Mouse (Mus musculus) spleen, postnatal 36 days (tissue): Measurements from ENCODE around the gene Trmt61a.
"Not testable (repeated sequence)": the region's sequence is repeated elsewhere in the genome, so short reads cannot be mapped to it uniquely, and the experiment has no call there.

Experiments used
- DNase-seq, 2 experiments: peaks; one replicate each; pipeline ENCODE4 v3.0.0; 2022; ENCODE audit warnings: low spot score in 2 of 2, mixed read lengths in 1 of 2

Trmt61a gene

DNA sequence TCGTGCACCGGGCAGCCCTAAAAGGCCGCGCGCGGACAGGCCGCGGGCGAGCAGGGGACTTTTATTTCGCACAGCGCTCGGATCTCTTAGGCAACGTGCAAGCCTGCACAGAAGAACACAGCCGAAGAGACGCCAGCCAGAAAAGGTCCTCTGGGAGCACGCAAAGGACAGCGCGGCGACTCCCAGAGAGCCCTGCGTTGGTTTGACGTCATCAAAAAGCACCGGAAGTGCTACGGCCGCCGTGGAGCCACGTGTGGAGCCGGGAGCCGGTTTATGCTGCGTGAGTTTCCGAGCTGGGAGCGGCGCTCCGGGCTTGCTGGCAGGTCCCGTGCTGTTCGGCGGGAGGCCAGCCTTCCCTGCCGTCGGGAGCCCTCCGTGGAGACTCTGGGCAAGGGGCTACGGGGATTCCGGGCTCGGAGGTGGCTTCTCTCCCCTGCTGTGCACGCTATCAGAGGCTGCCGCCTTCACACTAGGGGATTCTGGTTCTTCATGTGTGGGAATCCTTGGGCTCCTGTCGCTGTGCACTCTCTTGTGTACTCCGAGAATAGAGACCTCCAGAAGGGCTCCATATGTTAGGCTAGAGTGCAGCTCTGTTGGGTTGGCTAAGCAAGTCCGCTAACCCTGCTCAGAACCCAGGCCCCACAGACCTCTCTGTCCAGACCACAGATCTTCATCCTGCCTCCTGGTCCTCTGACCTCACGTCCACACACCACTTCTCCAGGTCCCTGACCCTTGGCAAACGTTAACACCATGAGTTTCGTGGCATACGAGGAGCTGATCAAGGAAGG lies at the start of gene Trmt61a:
Gene Trmt61a, plus strand, starts transcription at position 224 of the 788 bp plus-strand sequence.
- peak; percentile 82 to 86 for DNase-seq

DNA sequence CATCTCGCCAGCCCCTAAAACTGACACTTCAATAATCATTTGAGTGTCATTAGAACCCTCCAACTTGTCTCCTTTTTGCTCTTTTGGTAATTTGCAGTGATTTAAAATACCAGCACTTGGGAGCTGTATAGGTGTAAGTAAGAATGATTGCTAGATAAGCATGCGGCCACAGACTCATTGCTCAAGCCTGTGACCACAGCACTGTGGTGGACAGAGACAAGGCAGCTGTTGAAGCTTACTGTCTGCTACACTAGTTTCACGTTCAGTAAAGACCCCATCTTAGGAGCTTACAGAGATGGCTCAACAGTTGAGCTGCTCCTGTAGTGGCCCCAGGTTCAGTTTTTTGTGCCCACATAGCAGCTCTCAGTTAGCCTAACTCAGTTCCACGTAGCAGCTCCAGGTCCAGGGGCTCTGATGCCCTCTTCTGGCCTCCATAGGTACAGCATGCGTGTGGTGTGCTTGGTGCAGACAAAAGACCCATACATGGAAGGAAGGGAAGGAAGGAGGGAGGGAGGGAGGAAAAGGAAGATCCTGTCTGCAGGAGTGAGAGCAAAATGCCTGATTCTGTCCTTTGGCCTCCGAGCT lies 29.8 kb upstream of the Trmt61a start:
- peak; percentile 25 to 26 for DNase-seq

DNA sequence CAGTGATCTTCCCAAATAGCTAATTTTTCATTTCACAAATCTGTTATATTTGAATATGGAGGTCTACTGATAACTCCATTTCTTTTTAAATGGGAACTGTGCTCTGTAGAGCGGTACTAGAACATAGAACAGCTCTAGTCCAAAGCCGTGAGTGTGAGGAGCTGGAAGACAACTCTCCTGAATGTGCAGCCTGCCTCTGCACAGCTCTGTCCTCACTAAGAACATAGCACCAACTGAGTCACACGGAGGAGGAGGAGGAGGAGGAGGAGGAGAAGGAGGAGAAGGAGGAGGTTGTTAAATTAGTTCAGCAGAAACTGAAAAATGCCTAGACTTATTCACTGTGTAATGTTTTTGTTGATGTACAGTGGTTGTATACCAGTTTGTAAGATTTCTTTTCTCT lies 25.0 kb upstream of the Trmt61a start:
- DNase-seq, result no peak

DNA sequence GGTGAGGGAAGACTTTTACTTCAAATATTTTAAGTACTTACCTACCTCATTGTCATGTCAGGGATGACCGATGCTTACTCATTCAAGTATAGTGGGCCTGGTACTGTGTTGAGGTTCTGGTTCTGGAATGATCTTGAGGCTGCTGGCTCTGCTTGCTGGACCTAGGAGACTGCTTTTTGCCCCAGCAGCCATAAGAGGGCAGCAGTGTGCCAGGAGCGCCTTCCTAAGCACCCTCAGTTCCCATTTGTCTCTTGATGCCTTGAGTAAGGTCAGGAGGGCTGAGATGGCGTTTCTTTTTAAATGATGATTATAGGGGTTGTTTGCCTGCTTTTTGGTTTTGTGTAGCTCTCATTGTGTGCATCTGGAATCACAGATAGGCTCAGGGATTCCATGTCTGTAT lies 24.5 kb upstream of the Trmt61a start:
- peak in 1 of 2 experiments; percentile 28 for DNase-seq

DNA sequence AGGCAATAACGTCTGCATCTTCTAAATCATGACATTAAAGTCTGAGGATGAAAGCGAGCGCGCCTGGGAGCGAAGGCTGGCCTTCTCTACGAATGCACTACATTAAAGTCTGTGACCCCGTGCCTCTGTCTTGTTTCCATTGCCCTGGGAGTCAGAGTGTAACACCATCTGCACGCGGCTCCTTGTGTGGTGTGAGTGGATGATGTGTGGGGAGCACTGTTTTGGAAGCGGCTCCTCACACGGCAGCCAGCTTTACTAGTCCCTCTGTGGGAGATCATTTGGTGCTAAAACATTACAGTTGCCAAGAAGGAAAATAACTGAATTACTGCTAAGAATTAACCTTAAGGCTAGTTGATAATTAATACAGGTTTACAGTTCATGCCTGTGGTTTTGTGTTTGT lies 22.2 kb upstream of the Trmt61a start:
- no peak for DNase-seq

DNA sequence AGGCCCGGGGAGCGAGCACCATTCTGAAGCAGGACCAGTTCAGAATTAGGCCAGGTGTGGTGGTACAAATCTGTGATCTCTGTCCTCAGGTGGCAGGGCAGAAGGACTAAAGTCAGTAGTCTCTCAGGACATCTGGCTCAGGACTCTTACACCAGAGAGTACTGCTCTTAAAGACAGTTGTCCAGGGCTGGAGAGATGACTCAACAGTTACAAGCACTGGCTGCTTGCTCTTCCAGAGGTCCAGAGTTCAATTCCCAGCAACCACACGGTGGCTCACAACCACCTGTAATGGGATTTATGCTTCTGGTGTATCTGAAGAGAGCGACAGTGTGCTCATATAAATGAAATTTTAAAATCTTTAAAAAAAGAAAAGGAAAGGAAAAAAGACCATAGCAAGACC lies 18.6 kb upstream of the Trmt61a start:
- DNase-seq, result no peak

DNA sequence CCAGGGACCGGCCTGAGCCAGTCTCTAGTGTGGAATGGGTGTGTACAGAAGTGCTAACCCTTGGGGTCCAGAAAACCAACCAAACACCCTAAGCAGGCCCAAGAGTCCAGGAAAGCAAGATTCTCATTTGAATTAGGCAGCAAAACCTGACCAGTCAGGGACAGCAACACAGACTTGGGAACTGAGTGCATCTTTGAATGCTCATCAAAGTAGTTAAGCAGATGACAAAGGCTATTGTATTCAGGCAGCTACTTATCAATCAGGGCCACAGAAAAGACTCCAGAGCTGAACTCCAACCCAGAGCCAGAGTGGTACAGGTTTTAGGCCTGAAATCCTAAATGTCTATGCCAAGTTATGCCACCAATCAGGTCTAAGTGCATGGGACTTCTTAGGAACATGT lies 17.3 kb upstream of the Trmt61a start:
- no peak for DNase-seq

DNA sequence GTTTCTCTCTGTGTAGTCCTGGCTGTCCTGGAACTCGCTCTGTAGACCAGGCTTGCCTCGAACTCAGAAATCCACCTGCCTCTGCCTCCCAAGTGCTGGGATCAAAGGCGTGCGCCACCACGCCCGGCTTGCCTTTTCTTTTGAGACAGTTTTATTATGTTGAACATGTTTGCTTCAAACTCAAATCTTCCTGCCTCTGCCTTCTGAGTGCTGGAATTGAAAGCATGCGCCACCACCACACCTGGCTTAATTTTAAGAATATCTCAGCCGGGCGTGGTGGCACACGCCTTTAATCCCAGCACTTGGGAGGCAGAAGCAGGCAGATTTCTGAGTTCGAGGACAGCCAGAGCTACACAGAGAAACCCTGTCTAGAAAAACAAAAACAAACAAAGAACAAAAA lies 16.4 kb upstream of the Trmt61a start:
- DNase-seq, result not testable (repeated sequence)

DNA sequence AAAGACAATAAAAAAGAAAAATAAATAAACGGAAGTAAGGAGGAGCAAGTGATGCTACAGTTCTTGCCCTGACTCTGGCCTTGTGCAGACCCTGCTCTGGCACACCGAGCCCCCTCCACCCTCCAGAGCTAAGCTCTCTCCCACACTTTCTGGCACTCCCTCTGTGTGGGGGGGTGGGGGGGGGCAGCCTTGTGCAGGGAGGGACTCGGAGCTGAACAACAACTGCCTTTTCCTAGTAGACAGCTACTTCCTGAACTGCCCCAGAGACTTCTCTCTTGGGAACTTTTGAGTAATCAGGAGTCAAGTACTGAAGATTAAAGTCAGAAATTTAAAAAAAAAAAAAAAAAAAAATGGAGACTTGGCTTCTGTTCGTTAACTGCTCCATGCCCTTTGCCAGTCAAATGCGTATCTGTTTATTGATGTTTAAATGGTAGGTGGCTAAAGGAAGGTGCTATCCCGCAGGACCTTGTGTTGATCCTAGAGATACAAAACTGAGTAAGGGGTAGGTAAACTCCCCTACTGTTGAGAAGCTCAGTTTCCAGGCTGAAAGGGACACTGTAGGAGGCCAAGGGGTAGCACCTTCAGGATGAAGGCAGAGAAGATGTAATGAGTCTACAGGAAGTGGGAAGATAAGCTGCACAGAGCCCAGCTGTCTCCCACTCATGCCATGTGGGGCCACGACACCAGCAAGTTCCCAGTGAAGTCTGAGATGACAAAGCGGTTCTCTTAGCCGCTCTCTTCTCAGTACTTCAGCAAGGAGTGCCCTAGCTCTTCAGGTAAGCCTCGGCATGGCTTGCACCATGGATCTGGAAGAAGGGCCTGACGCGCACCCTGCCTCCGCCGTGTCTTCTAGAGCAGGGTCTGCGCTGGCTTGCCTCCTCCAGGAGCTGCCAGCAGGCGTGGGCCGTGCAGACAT lies 14.4 kb upstream of the Trmt61a start:
- no peak for DNase-seq

DNA sequence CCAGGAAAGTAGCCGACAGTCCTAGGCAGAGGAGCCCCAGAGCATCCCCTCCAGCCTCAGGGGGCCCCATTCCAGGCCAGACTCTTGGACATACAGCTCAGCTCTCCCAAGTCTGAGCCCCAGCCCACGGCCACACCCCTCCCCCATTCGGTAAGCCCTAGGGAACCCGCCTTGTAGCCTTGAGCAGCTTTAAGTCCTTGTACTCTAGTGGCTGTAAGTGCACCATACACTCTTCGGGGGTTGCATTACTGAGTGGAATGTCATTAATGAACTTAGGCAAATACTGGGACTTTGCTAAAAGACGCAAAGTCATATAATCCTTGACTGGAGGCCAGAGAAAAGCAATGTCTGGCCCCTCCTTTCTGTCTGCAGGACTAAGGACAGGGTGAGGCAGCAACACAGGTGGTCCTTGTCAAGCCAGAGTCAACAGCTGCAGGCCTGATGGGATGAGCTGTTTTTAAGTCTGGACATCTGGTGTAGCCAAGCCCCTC lies 13.7 kb upstream of the Trmt61a start:
- no peak for DNase-seq

DNA sequence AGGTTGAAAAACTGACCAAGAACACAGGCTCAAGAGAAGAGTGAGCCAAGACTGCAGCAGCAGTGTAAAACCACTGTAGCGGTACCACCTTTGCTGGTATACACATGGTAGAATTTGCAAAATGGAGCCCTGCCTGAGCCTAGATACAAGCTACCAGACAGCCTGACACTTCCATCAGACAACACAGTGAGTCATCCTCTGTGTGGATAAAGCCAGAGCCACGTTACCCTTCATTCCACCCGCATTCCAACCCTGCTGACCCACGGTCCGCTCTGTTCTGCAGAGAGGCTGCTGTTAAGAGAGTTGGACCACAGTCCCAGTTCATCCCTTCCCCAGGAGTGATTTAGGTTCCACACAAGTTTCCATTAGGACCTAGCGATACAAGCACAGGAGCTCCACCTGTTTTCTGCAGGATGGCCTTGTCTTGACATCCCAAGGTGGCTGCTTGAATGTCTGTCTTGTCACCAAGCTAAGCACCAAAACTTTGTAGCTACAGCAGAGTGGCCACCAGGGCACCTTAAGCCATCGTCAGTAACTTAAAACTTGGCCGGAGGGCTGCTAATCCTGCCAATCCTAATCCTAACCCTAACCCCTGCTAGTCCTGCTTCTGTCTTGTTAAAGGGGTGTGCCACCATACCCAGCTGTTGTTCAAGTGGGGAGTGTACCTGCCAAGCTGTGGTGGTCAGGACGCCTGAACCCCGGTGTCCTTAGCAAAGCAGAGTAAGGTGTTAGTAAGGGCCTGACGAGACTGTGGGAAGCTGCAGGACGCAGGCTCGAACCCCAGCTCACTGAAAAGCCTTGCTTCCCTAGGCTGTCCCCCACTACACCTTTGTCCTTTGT lies 12.6 kb upstream of the Trmt61a start:
- no peak for DNase-seq

DNA sequence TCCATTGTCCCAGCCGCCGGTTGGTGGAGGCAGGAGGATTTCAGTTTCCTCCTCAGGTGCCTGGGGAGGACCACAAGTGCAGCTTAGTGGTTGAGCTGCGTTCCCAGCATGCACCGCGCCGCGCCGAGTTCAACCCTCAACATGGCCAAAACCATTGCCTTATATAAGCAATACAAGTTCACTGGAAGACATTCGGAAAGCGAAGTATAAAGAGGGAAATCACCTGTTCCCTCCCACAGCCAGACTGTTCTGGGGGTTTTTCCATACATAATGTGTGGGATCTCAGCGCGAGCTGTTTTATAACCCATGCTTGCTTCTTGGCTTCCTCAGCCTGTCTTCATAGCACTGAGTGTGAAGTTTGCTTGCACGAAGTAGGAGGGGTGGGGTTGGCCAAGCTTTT lies 11.5 kb upstream of the Trmt61a start:
- DNase-seq, result no peak

DNA sequence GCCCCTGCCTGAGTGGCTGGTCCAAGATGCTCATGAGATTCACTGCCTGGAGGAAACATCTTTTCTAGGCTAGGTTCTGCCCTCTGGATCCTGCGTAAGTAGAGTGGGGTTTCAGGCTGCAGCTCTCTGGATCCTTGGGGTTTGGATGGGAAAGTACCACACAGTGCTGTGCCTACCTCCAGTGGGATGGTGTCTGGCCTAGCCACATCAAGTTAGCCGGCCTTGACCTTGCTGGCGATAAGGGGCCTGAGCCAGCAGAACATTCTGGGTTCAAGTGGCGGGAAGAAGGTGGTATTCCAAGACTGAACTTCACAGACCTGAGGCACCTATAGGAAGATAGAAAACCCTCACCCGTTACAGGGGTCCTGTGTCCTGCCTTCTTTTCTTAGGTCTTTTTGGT lies 10.5 kb upstream of the Trmt61a start:
- no peak for DNase-seq

DNA sequence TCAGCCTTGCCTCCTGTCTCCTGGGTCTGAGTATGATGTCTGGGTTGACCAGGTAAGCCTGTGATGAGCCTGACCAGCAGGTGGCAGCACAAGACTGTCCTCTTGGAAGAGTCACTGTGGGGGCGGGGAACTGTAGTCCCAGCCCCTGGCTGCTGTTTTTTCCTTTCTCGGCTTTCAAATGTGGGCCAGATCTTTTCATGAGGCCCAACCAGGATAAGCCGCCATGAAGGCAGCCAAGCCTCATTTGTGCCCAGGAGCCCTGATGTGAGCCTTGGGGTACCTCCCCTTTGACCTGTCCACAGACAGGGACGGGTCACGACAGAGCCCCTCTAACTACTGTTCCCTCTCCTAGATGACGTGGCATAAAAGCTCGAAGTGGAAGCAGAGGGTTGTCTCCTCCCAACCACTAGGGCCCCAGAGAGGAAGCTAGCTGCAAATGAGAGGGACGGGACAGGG lies 9.4 kb upstream of the Trmt61a start:
- peak; percentile 81 to 87 for DNase-seq

DNA sequence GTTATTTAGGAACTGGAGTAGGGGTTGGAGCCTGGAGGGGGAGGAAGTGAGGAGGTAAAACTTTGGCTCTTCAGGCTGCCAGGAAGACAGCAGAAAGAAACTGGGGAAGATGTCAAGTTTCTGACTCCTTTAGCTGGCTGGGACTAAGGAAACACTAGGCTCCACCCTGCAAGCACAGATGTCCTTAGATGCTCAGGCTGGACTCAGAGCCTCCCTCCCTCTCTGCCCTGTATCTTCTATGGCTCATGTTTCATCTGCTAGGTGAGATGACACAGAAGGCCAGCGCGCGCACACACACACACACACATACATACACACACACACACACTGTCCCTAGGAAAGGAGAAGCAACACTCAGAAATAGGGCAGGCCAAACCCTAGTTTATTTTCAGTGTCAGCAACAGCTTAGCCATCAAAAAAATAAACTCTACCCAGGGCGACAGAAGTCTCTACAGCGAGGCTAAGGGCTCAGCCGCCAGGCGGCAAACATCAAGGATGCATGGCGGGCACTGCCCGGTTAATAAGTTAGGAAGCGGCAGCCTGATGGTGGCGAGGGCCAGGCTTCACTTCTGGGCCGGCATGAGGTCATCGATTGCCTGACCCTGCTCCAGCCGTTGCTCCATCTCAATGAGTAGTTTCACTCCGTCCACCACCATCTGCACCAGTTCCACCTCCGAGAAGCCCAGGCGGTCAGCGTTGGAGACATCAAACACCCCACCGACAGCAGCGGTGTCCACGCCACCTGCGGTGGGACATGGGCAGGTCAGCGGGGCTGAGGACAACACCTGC lies 8.7 kb upstream of the Trmt61a start:
- no peak for DNase-seq

DNA sequence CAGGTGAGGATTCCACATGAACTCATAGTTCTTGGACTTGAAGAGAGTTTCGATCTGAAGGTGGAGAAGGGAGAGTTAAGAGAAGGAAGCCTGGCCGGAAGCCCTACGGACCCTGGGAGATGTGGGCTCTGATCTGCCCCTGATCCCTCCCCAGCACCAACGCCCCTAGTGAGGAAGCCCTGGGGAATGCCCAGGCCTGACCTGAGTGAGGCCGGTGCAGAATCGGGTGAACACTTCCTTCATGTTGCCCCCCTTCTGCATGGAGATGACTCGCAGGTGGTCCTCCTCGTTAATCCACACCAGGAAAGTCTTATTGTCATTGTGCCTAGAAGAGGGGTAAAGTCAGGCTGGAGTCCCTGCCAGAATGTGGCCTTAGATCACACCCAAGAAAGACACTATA lies 7.9 kb upstream of the Trmt61a start:
- DNase-seq, result no peak

DNA sequence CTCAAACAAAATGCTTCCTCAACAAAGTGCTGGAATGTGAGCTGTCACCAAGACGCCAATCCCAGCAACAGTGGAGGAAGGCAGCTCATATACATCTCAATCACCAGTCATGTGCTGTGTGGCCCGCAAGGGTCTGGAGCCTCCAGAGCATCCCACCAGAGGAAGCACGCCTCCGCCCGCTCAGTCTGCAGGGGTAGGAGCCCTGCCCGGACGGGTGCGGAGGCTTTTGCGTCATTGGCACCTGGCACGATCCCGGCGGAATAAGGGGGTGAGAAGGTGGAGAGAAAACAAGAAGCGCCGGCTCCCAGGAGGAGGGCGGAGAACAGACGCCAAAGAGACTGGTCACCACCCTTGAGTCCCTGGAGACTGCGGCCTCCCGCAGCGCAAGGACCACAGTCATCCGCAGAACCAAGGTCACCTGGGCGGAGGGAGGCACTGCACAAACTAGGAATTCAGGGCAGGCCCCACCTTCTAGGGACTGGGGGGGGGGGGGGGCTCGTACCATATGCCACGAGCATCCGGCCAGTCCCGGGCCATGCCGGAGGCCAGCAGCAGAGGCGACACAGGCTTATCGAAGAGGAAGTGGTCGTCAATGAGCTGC lies 7.4 kb upstream of the Trmt61a start:
- DNase-seq, result no peak

DNA sequence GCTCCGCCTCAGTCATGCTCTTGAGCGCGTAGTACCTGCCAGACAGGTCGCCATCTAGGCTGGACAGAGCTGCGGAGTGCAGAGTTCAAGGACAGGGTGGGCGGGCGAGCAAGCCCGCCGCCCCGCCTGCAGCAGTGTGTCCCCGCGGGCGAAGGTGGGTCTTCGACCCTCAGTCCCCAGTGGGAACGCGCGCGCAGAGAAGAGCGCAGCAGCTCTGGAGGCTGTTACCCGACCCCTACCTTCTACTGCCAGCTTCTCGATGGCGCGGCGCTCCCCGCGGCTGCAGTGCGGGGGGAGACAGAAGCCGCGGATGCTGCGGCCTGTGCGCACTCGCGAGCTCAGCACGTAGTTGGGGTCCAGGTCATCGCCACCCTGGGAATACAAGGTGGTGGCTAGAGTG lies 6.9 kb upstream of the Trmt61a start:
- no peak for DNase-seq

DNA sequence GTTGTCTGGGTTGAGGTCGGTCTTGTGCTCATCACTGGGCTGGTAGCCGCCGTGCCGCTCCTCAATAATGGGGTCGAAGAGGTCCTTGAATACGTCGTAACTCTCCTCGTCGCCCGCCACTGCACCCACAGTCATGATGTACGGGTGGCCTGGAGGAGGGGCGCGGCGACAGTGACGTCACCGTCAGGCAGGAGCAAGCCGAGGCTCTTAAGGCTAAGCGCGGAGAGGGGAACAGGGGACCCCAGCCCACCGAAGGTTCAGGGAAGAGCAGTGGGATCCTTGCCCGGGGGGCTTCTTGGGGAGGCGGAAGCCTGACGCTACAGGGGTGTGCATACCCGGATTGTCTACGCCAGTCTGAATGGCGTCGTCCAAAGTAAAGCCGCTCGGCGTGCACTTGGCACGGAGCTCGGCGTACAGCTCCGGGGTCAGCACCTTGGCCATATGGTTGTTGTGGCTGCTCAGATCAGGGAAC lies 6.4 kb upstream of the Trmt61a start:
- DNase-seq, result no peak

DNA sequence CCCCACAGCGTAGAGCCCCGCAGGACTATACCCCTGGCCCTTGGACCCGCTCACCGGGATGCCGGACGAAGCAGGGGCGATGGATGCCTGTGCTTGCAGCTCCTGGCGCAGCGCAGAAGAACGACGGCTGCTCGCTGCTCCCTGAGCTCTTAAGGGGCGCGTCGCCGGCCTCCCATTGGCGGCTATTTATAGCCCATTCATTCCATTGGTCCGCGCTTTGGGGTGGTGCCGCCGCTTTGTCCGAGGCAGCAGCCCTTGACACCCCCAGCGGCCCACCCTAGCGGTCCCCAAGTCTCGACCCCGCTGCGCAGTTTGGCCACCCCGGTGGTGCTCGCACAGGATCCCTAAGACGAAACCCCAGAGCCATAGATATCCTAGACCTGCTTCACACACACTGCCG lies 5.7 kb upstream of the Trmt61a start, which contains the start of gene Ckb:
Gene Ckb, minus strand, starts transcription at position 163 of the 400 bp plus-strand sequence.
- DNase-seq, result peak; percentile 24 to 34
